Mouse (Mus musculus): Measurements from ENCODE around the gene Map2. TPM values are rescaled to one million over a fixed set of nuclear protein-coding genes. Genes with fewer than 3 reads are reported as not detected.

Gene Map2
- polyA plus RNA-seq, 1 experiment: 51.6 TPM

GRCm38 (mm10) chr1:66195040-66195726 lies 20.1 kb downstream of the Map2 start:
- Histone ChIP-seq H3K27ac (ENCODE audit: insufficient read depth, low read length) (no peak overlapping the region), H3K4me3 (ENCODE audit: insufficient read depth, low read length) (no peak overlapping the region), H3K4me1 (ENCODE audit: control insufficient read depth, insufficient read depth, low read length) (no peaks in the 10 kb centered on the region)
- TF ChIP-seq CTCF (IDR thresholded peaks at IDR 0.05; ENCODE audit: borderline replicate concordance, insufficient read depth, low read length) (no peak), POLR2A (IDR thresholded peaks at IDR 0.05; ENCODE audit: low read depth, low read length) (no peak)

GRCm38 (mm10) chr1:66196240-66196639 lies 21.2 kb downstream of the Map2 start:
- Histone ChIP-seq H3K4me3 (ENCODE audit: insufficient read depth, low read length) (no peak overlapping the region), H3K27ac (ENCODE audit: insufficient read depth, low read length) (no peak overlapping the region), H3K4me1 (ENCODE audit: control insufficient read depth, insufficient read depth, low read length) (no peaks in the 10 kb centered on the region)
- TF ChIP-seq POLR2A (IDR thresholded peaks at IDR 0.05; ENCODE audit: low read depth, low read length) (no peak), CTCF (IDR thresholded peaks at IDR 0.05; ENCODE audit: borderline replicate concordance, insufficient read depth, low read length) (no peak)

GRCm38 (mm10) chr1:66196716-66197115 lies 21.6 kb downstream of the Map2 start:
- no peaks in the 10 kb centered on the region for H3K4me1 ChIP-seq (ENCODE audit: control insufficient read depth, insufficient read depth, low read length)
- H3K4me3 ChIP-seq (ENCODE audit: insufficient read depth, low read length): no peak overlapping the region
- no peak overlapping the region for H3K27ac ChIP-seq (ENCODE audit: insufficient read depth, low read length)
- TF ChIP-seq CTCF (IDR thresholded peaks at IDR 0.05; ENCODE audit: borderline replicate concordance, insufficient read depth, low read length) (no peak), POLR2A (IDR thresholded peaks at IDR 0.05; ENCODE audit: low read depth, low read length) (no peak)

- no peaks in the 10 kb centered on the region for H3K4me1 ChIP-seq (ENCODE audit: control insufficient read depth, insufficient read depth, low read length)
- no peak overlapping the region for H3K27ac ChIP-seq (ENCODE audit: insufficient read depth, low read length)
- no peak overlapping the region for H3K4me3 ChIP-seq (ENCODE audit: insufficient read depth, low read length)
- no peak for TF ChIP-seq CTCF (IDR thresholded peaks at IDR 0.05; ENCODE audit: borderline replicate concordance, insufficient read depth, low read length)
- no peak for TF ChIP-seq POLR2A (IDR thresholded peaks at IDR 0.05; ENCODE audit: low read depth, low read length)
These were observed 30.4 kb downstream of the Map2 start for GRCm38 (mm10) chr1:66205517-66205916.

GRCm38 (mm10) chr1:66206904-66207303 lies 31.8 kb downstream of the Map2 start:
- no peak overlapping the region for H3K27ac ChIP-seq (ENCODE audit: insufficient read depth, low read length)
- no peak for TF ChIP-seq POLR2A (IDR thresholded peaks at IDR 0.05; ENCODE audit: low read depth, low read length)
- TF ChIP-seq CTCF (IDR thresholded peaks at IDR 0.05; ENCODE audit: borderline replicate concordance, insufficient read depth, low read length): no peak
- H3K4me1 ChIP-seq (ENCODE audit: control insufficient read depth, insufficient read depth, low read length): no peaks in the 10 kb centered on the region
- H3K4me3 ChIP-seq (ENCODE audit: insufficient read depth, low read length): no peak overlapping the region

GRCm38 (mm10) chr1:66211074-66211791 lies 36.2 kb downstream of the Map2 start:
- H3K4me3 ChIP-seq (ENCODE audit: insufficient read depth, low read length): no peak overlapping the region
- TF ChIP-seq POLR2A (IDR thresholded peaks at IDR 0.05; ENCODE audit: low read depth, low read length) (no peak), CTCF (IDR thresholded peaks at IDR 0.05; ENCODE audit: borderline replicate concordance, insufficient read depth, low read length) (no peak)
- no peak overlapping the region for H3K27ac ChIP-seq (ENCODE audit: insufficient read depth, low read length)
- no peaks in the 10 kb centered on the region for H3K4me1 ChIP-seq (ENCODE audit: control insufficient read depth, insufficient read depth, low read length)

GRCm38 (mm10) chr1:66221497-66221896 lies 46.4 kb downstream of the Map2 start:
- H3K4me1 ChIP-seq (ENCODE audit: control insufficient read depth, insufficient read depth, low read length): 0 out of 2 replicates have a peak, but pooled peaks cover 2% of the 10 kb centered on the region
- H3K4me3 ChIP-seq (ENCODE audit: insufficient read depth, low read length): no peak overlapping the region
- TF ChIP-seq POLR2A (IDR thresholded peaks at IDR 0.05; ENCODE audit: low read depth, low read length) (no peak), CTCF (IDR thresholded peaks at IDR 0.05; ENCODE audit: borderline replicate concordance, insufficient read depth, low read length) (no peak)
- no peak overlapping the region for H3K27ac ChIP-seq (ENCODE audit: insufficient read depth, low read length)

- peak overlapping the region; percentile 2; the same call in 1 of the 2 replicates for H3K27ac ChIP-seq (ENCODE audit: insufficient read depth, low read length)
- TF ChIP-seq POLR2A (IDR thresholded peaks at IDR 0.05; ENCODE audit: low read depth, low read length) (no peak), CTCF (IDR thresholded peaks at IDR 0.05; ENCODE audit: borderline replicate concordance, insufficient read depth, low read length) (no peak)
- H3K4me3 ChIP-seq (ENCODE audit: insufficient read depth, low read length): no peak overlapping the region
- H3K4me1 ChIP-seq (ENCODE audit: control insufficient read depth, insufficient read depth, low read length): 0 out of 2 replicates have a peak, but pooled peaks cover 2% of the 10 kb centered on the region
These were observed 48.3 kb downstream of the Map2 start for GRCm38 (mm10) chr1:66223331-66223730.

- Histone ChIP-seq H3K27ac (ENCODE audit: insufficient read depth, low read length) (peak overlapping the region; percentile 79), H3K4me3 (ENCODE audit: insufficient read depth, low read length) (no peak overlapping the region), H3K4me1 (ENCODE audit: control insufficient read depth, insufficient read depth, low read length) (peaks cover 2% of the 10 kb centered on the region; the same call in 1 of the 2 replicates)
- no peak for TF ChIP-seq POLR2A (IDR thresholded peaks at IDR 0.05; ENCODE audit: low read depth, low read length)
- TF ChIP-seq CTCF (IDR thresholded peaks at IDR 0.05; ENCODE audit: borderline replicate concordance, insufficient read depth, low read length): no peak
These were observed 51.6 kb downstream of the Map2 start for GRCm38 (mm10) chr1:66226372-66227368.
